Mouse (Mus musculus) neural tube, embryonic 10.5 days (tissue): ENCODE results near the gene Plxna4.

ENCODE experiments used
- DNase-seq: peaks from one replicate; pipeline ENCODE4 v3.0.0-alpha.2; 2017; ENCODE audit warnings: low spot score; ENCODE audit errors: extremely low spot score

Plxna4 gene

DNA sequence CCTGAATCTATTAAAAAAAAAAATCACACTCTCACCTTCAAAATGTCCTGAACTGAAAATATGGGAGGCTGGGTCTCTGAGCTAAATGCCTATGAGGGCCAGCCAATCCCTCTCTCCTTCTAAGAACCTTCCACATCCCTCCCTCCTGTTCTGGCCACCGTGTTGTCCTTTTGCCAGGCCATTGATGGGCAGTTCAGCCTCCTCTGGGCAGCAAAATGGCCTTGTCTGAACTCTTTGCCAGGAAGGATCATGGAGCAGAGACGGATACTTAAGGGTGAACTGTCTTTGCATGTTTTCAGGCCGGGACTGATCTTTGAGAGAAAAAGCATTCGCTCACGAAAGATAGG lies 408.0 kb downstream of the Plxna4 start:
- DNase-seq, result no peak

DNA sequence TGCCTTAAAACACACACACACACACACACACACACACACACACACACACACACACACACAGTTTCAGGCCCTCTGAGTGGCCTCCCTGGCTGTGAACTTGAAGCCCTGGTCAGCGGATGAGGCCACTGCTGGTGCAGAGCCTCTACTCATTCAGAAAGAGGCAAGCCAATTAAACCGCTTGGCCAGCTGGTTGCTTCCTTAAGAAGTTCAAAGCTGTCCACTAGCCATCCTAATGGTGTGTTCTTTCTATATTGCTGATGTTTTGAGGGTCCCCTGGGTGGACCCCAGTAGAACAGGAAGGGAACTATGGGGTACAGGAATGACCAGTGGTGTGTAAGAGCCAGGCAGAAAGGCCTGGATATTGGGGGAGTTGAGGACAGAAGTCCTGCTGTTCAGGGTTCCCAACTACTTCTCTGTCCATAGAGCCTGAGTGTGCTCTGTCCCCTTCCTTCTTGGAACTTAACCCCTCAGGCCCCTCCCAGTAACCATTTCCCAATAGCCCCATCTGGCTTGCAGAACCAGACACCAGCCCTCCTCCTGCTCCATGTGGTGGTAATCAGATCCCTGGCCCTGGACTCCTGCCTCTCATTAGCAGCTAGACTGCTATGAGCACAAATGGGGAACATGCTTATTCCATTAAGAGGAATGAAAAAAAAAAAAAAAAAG lies 408.5 kb downstream of the Plxna4 start:
- peak; percentile 52 for DNase-seq

DNA sequence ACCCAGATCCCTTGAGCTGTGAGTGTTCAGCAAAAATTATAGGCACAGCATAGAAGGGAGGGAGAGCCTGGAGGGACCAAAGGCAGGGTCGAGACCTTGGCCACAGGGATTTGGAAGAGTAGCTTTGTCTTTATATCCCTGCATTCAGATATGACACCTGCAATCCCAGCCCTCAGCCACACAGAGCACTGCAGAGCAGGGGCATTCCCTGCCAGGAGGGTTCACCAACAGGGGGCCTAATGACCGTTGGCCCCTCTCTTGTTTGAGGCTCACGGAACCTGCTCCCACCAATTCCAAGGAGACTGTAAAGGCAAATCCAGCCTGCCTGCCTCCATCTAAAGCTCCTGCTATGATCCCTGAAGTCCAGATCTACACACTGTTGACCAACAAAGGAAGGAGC lies 410.1 kb downstream of the Plxna4 start:
- no peak for DNase-seq

DNA sequence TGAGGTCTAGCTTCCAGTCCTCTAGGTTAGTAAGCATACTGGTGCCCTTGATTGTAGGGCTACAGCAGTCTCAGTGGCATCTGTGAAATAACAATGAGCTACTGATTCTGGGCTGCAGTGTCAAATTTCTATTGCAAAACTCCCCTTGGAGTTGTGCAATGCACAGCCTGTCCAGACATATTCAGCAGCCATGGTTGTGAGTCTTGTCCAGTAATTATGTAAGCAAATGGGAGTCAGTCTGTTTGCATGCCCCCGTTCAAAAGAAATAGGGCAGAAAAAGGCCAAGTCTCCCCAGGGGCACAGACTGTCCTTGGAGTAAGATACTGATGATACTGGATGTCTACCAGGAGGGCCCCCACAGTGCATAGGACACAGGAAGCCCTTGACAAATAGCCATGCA lies 420.3 kb downstream of the Plxna4 start:
- no peak for DNase-seq

- no peak for DNase-seq
These were observed 427.6 kb downstream of the Plxna4 start for GRCm38 (mm10) chr6:32160370-32160769.

GRCm38 (mm10) chr6:32159931-32160330 lies 428.1 kb downstream of the Plxna4 start:
- no peak for DNase-seq

DNA sequence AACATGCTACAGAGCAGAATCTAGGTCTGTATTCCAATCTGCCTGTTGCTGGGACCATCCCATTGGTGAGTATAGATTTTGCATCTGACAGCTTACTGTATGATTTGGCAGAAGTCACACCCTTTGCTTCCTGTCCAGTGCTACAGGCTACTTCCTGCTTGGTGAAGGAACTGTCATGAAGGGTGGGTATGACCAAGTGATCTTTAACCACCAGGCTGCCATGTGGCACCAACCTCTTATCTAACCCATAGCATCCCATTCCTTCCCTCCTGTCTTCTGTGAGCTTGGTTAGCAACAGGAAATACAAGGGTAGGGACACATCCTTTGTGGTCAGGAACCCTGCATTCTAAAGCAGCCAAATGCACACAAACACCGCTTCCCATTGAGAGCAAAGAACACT lies 429.6 kb downstream of the Plxna4 start:
- no peak for DNase-seq

- no peak for DNase-seq
These were observed 434.8 kb downstream of the Plxna4 start for GRCm38 (mm10) chr6:32153170-32153569.

DNA sequence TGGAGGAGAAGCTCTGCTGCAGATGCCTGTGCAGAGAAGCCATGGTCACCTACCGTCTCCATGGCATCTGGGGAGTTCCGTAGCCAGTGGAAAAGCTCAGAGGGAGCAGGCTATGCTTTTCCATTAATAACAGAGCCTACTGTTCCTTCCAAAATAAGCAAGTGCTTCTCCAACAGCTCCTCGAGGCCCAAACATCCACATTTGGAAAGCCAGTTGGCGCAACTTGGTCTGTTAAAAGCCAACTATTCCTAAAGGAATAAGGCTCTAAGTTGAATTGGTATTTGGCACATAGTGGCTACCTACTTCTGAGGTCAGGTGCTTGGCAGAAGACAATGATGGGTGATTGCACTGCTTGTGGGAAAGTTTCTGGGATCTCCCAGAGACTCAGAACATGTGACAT lies 437.2 kb downstream of the Plxna4 start:
- DNase-seq, result no peak

GRCm38 (mm10) chr6:32144771-32145170 lies 443.2 kb downstream of the Plxna4 start:
- no peak for DNase-seq

DNA sequence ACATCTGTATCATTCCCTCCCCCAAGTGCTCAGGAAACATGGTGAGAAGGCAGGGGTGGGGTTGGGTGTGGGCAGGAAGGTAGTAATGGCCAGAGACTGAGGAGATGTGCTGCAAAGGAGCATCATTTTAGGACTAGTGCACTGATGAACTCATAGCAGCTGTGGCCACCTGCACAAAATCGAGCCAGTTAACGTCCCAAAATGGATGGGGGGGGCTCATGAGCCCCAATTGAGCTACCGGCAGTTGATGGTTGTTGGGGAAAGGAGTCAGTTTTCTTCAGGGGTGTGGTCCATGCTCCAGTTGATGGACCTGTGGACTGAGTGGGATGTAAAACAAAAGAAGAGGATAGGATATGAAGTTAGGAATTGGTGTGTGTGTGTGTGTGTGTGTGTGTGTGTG lies 448.5 kb downstream of the Plxna4 start:
- DNase-seq, result no peak

DNA sequence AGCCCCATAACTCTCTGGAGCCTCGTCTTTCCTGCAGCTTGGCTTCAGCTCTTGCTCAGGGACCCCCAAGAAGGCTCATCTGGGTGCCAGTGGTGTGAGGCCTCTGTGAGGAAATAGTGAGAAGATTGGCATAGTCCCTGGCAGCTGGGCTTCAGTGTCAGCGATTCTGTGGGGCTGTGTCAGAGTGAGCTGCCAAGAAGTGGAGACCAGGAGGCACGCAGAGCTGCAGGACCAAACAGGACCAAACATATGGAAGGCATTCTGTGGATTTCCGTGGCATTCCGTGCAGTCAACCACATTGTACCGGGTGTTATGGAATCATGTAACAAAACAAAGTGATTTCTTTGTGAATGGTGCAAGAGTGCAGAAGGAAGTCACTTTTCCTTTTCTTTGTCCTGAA lies 461.1 kb downstream of the Plxna4 start:
- DNase-seq, result no peak

DNA sequence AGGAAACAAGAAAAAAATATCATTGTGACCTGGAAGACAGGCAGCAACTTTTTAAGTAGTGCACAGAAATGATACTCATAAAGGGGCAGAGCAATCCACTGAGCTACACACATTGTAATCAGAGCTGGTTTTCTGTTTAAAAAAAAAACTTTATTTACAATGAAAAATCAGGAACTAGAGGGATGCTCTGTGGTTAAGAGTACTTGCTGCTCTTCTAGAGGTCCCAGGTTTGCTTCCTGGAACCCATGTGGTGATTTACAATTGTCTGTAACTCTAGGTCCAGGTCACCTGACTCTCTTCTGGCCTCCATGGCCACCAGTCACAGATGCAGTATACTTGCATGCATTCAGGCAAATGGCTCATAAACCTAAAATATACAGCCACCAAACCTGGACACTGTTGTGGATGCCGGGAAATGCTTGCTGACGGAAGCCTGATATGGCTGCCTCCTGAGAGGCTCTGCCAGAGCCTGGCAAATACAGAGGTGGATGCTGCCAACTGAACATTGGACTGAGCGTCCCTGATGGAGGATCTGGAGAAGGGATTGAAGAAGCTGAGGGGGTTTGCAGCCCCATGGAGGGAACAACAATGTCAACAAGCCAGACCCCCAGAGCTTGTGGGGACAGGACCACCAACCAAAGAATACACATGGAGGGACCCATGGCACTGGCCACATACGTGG lies 465.3 kb downstream of the Plxna4 start:
- DNase-seq, result no peak

DNA sequence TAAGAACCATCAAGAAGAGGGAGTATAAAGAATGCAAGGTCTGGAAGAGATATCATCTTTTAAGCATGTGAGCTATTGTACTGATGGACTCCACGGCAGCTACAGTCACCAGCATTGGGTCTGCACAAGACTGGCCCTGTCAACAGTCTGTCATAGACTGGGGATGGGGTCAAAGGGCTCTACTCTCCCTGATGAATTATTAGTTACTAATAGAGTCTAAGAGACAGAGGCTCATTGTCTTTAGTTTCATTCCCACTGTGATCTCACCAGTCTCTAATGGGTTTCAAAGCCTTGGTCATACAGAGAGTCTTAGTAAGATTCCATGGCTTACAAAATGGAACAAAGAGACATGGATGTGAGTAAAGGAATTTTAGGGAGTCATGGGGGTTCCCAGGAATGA lies 467.1 kb downstream of the Plxna4 start:
- no peak for DNase-seq

GRCm38 (mm10) chr6:32109207-32109606 lies 478.8 kb downstream of the Plxna4 start:
- DNase-seq, result no peak

- no peak for DNase-seq
These were observed 482.3 kb downstream of the Plxna4 start for GRCm38 (mm10) chr6:32105547-32106275.
